Mouse (Mus musculus) hindbrain, embryonic 16.5 days (tissue): ENCODE results near the gene Sprr2d. TPM values are rescaled to one million over a fixed set of nuclear protein-coding genes. Genes with fewer than 3 reads are reported as not detected.

Experiments used
- polyA plus RNA-seq: library from polyadenylated mRNA; unstranded; fragments of >200 nt; fragmentation: Nextera tagmentation; extraction: Ambion mirVana; gene quantifications from 2 replicates; pipeline ENCODE4 v1.2.1, GENCODE M21; 2015

Gene Sprr2d
- polyA plus RNA-seq, 1 experiment from 2014 or later, result not detected

Other genes with a start within 250 kb of the Sprr2d start
- gene Prr9, start 215.2 kb upstream of the Sprr2d start, polyA plus RNA-seq, result not detected in 2 replicates
- not detected in 2 replicates for gene Lelp1, start 196.4 kb upstream of the Sprr2d start, polyA plus RNA-seq
- not detected in 2 replicates for gene Sprr2a1, start 123.3 kb upstream of the Sprr2d start, polyA plus RNA-seq
- gene Sprr2a2, start 123.2 kb upstream of the Sprr2d start, polyA plus RNA-seq, result 0.23 TPM in 1 of 2 replicates, not detected in the other
- not detected in 2 replicates for gene Sprr2a3, start 53.7 kb upstream of the Sprr2d start, polyA plus RNA-seq
- 0.97 TPM in 1 of 2 replicates, not detected in the other for gene Sprr2b, start 22.5 kb upstream of the Sprr2d start, polyA plus RNA-seq
- gene Sprr2e, start 13.0 kb downstream of the Sprr2d start, polyA plus RNA-seq, result not detected in 2 replicates
- not detected in 2 replicates for gene Sprr2f, start 26.0 kb downstream of the Sprr2d start, polyA plus RNA-seq
- not detected in 2 replicates for gene Sprr2h, start 46.5 kb downstream of the Sprr2d start, polyA plus RNA-seq
- not detected in 2 replicates for gene Sprr2i, start 68.9 kb downstream of the Sprr2d start, polyA plus RNA-seq
- not detected in 2 replicates for gene Sprr2j-ps, start 78.9 kb downstream of the Sprr2d start, polyA plus RNA-seq
- gene Gm9774, start 90.3 kb downstream of the Sprr2d start, polyA plus RNA-seq, result 6.1 and 18.1 TPM in 2 replicates
- not detected in 2 replicates for gene Sprr2k, start 93.4 kb downstream of the Sprr2d start, polyA plus RNA-seq
- gene Sprr1b, start 99.6 kb downstream of the Sprr2d start, polyA plus RNA-seq, result not detected in 2 replicates
- not detected in 2 replicates for gene Sprr3, start 119.6 kb downstream of the Sprr2d start, polyA plus RNA-seq
- 0.20 and 0.59 TPM in 2 replicates for gene Sprr1a, start 146.8 kb downstream of the Sprr2d start, polyA plus RNA-seq
- gene Sprr4, start 161.4 kb downstream of the Sprr2d start, polyA plus RNA-seq, result not detected in 2 replicates
- not detected in 2 replicates for gene 2310046K23Rik, start 195.4 kb downstream of the Sprr2d start, polyA plus RNA-seq
- gene Ivl, start 234.6 kb downstream of the Sprr2d start, polyA plus RNA-seq, result not detected in 2 replicates
- gene Smcp, start 249.9 kb downstream of the Sprr2d start, polyA plus RNA-seq, result not detected in 2 replicates